29 mouse cellular contexts compared by ENCODE assay signal in the genomic region with DNA sequence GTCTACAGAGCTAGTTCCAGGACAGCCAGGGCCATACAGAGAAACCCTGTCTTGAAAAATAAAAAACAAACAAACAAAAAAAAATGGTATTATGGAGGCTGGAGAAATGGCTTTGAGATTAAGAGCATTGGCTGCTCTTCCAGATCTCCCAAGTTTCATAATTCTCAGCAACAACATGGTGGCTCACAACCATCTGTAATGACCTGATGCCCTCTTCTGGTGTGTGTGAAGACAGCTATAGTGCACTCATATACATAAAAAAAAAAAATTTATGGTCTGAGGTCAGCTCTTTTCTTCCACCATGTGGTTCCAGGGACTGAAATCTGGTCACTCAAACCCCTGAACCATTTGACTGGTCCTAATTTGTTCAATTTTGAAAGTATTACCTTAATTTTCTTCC. TPM values are rescaled to one million over a fixed set of nuclear protein-coding genes. Genes with fewer than 3 reads are reported as not detected.
DNase-seq lines count a peak whose midpoint lies in the region; ATAC-seq and TF ChIP-seq lines count a peak whose summit lies in the region.
"Had no signal": no experiment of that assay in that cellular context is flagged by ENCODE, and none has a peak within 500 bp of the region (broad histone marks: within the 10 kb centered on the region; RNA-seq: fewer than 3 reads in every experiment).

No protein-coding gene starts in this region.

- H3K4me2 ChIP-seq in kidney, postnatal 0 days (ENCODE audit: low read length): no peak overlapping the region
- no peak overlapping the region for H3K4me2 ChIP-seq in midbrain, postnatal 0 days (ENCODE audit: low read depth, low read length, poor library complexity, severe bottlenecking)
- no peak overlapping the region for H3K4me2 ChIP-seq in midbrain, embryonic 15.5 days
- H3K4me2 ChIP-seq: embryonic facial prominence, embryonic 13.5 days; forebrain, embryonic 15.5 days; hindbrain, embryonic 12.5 days; limb, embryonic 12.5 days; liver, embryonic 12.5 days; lung, embryonic 15.5 days; midbrain, embryonic 11.5 days; stomach, embryonic 15.5 days had no signal

- H3K9ac ChIP-seq in kidney, postnatal 0 days (ENCODE audit: low read depth, low read length): no peak overlapping the region
- no peak overlapping the region for H3K9ac ChIP-seq in midbrain, postnatal 0 days (replicated peaks; ENCODE audit: low read length, poor library complexity, severe bottlenecking)
- H3K9ac ChIP-seq in midbrain, embryonic 15.5 days: no peak overlapping the region
- H3K9ac ChIP-seq: embryonic facial prominence, embryonic 13.5 days; forebrain, embryonic 15.5 days; hindbrain, embryonic 12.5 days; limb, embryonic 12.5 days; liver, embryonic 12.5 days; lung, embryonic 15.5 days; stomach, embryonic 15.5 days had no signal

- H3K4me3 ChIP-seq in gastrocnemius, adult 2 months: no peak overlapping the region
- no peak overlapping the region for H3K4me3 ChIP-seq in kidney, postnatal 0 days (replicated peaks; ENCODE audit: low read depth, low read length)
- no peak overlapping the region for H3K4me3 ChIP-seq in midbrain, postnatal 0 days (ENCODE audit: low read depth, low read length)
- H3K4me3 ChIP-seq in midbrain, embryonic 15.5 days: no peak overlapping the region
- H3K4me3 ChIP-seq: embryonic facial prominence, embryonic 13.5 days; forebrain, embryonic 15.5 days; hindbrain, embryonic 12.5 days; limb, embryonic 12.5 days; liver, embryonic 12.5 days; lung, embryonic 15.5 days; stomach, embryonic 15.5 days had no signal

- no peaks in the 10 kb centered on the region for H3K9me3 ChIP-seq in kidney, postnatal 0 days (replicated peaks; ENCODE audit: low read length)
- H3K9me3 ChIP-seq in midbrain, postnatal 0 days (ENCODE audit: low read length): no peaks in the 10 kb centered on the region
- H3K9me3 ChIP-seq in midbrain, embryonic 15.5 days: no peaks in the 10 kb centered on the region
- H3K9me3 ChIP-seq: embryonic facial prominence, embryonic 13.5 days; forebrain, embryonic 15.5 days; hindbrain, embryonic 12.5 days; limb, embryonic 12.5 days; liver, embryonic 12.5 days; lung, embryonic 15.5 days; stomach, embryonic 15.5 days had no signal

- DNase-seq in gastrocnemius, adult 2 months: no peak
- DNase-seq in gastrocnemius, postnatal 4 days (ENCODE audit: low spot score in 2 of 2): no peak
- DNase-seq in kidney, postnatal 0 days (ENCODE audit: low spot score): peak; percentile 14
- no peak for DNase-seq in kidney, postnatal 14 days
- DNase-seq in midbrain, postnatal 0 days (ENCODE audit: low spot score): peak; percentile 11
- peak; percentile 24 for DNase-seq in splenic B cell, adult 2 months (ENCODE audit: low read depth, low spot score)
- DNase-seq in ovary, postnatal 10 days (ENCODE audit: low spot score): no peak
- DNase-seq: adrenal gland, postnatal 10 days; cerebellum, adult 2 months; cerebellum, postnatal 25 days; gastrocnemius, postnatal 25 days; heart, postnatal 14 days; kidney, adult 2 months; kidney, postnatal 10 days; right cerebral cortex, postnatal 4 days; thymus, adult 2 months; thymus, postnatal 4 days had no signal

- no peaks in the 10 kb centered on the region for H3K27me3 ChIP-seq in kidney, postnatal 0 days (ENCODE audit: insufficient read depth, low read length)
- H3K27me3 ChIP-seq in midbrain, postnatal 0 days (ENCODE audit: insufficient read depth, low read length): no peaks in the 10 kb centered on the region
- H3K27me3 ChIP-seq in midbrain, embryonic 15.5 days (replicated peaks): no peaks in the 10 kb centered on the region
- no peaks in the 10 kb centered on the region for H3K27me3 ChIP-seq in splenic B cell, adult 2 months (ENCODE audit: control insufficient read depth, insufficient read depth, low read length, poor library complexity, severe bottlenecking)
- H3K27me3 ChIP-seq: embryonic facial prominence, embryonic 13.5 days; forebrain, embryonic 15.5 days; hindbrain, embryonic 12.5 days; limb, embryonic 12.5 days; liver, embryonic 12.5 days; lung, embryonic 15.5 days; stomach, embryonic 15.5 days had no signal

- no peak for ATAC-seq in kidney, postnatal 0 days (replicated peaks; ENCODE audit: low FRiP score, low read depth)
- ATAC-seq in midbrain, postnatal 0 days (ENCODE audit: low FRiP score): no peak
- ATAC-seq in midbrain, embryonic 15.5 days (replicated peaks): no peak
- ATAC-seq: activated CD4-positive, CD25-positive, alpha-beta regulatory T cell, adult 4 months; forebrain, embryonic 15.5 days; liver, embryonic 12.5 days had no signal

- no peaks in the 10 kb centered on the region for H3K4me1 ChIP-seq in kidney, postnatal 0 days (replicated peaks; ENCODE audit: insufficient read depth, low read length)
- no peaks in the 10 kb centered on the region for H3K4me1 ChIP-seq in midbrain, postnatal 0 days (ENCODE audit: insufficient read depth, low read length)
- H3K4me1 ChIP-seq in midbrain, embryonic 15.5 days: no peaks in the 10 kb centered on the region
- H3K4me1 ChIP-seq: embryonic facial prominence, embryonic 13.5 days; forebrain, embryonic 15.5 days; hindbrain, embryonic 12.5 days; limb, embryonic 12.5 days; liver, embryonic 12.5 days; lung, embryonic 15.5 days; stomach, embryonic 15.5 days had no signal

- peak; percentile 34 for TF ChIP-seq CTCF in gastrocnemius, adult 2 months (IDR thresholded peaks at IDR 0.05)
- TF ChIP-seq CTCF in kidney, postnatal 0 days (IDR thresholded peaks at IDR 0.05; ENCODE audit: low read depth): peak; percentile 50
- TF ChIP-seq CTCF in midbrain, postnatal 0 days (IDR thresholded peaks at IDR 0.05): peak; percentile 23; the same call in 1 of the 2 replicates

- no peak overlapping the region for H3K27ac ChIP-seq in gastrocnemius, adult 2 months
- no peak overlapping the region for H3K27ac ChIP-seq in kidney, postnatal 0 days
- H3K27ac ChIP-seq in midbrain, postnatal 0 days (ENCODE audit: low read depth, low read length): no peak overlapping the region
- H3K27ac ChIP-seq in midbrain, embryonic 15.5 days: no peak overlapping the region
- H3K27ac ChIP-seq: embryonic facial prominence, embryonic 13.5 days; forebrain, embryonic 15.5 days; hindbrain, embryonic 12.5 days; limb, embryonic 12.5 days; liver, embryonic 12.5 days; lung, embryonic 15.5 days; stomach, embryonic 15.5 days had no signal

- H3K36me3 ChIP-seq in kidney, postnatal 0 days (ENCODE audit: insufficient read depth, low read length): peaks cover 29% of the 10 kb centered on the region; the same call in 1 of the 2 replicates
- H3K36me3 ChIP-seq in midbrain, postnatal 0 days (ENCODE audit: insufficient read depth, low read length): no peaks in the 10 kb centered on the region
- H3K36me3 ChIP-seq in midbrain, embryonic 15.5 days (replicated peaks): no peaks in the 10 kb centered on the region
- no peaks in the 10 kb centered on the region for H3K36me3 ChIP-seq in splenic B cell, adult 2 months (ENCODE audit: control insufficient read depth, insufficient read depth, low read length, poor library complexity, severe bottlenecking)

- intact Hi-C loops in gastrocnemius, adult 2 months (cut with DNase I): no loop called here

RNA-seq across cellular contexts. Expression of a gene that starts 16.0 kb away (rescaled TPM):
- not detected for total RNA-seq in gastrocnemius, adult 2 months (2021)
- total RNA-seq in gastrocnemius, postnatal 4 days (2021): under 1 TPM in 1 of 2 experiments, not detected in 1; 0.69 TPM
- 1.1 and 1.6 TPM in 2 replicates for polyA plus RNA-seq in kidney, postnatal 0 days (2015; fragmentation: Nextera tagmentation; extraction: Ambion mirVana)
- total RNA-seq in midbrain, postnatal 0 days (2014; rRNA removed): 3.0 and 5.1 TPM in 2 replicates
- 4.5 and 5.1 TPM in 2 replicates for polyA plus RNA-seq in midbrain, postnatal 0 days (2015; fragmentation: Nextera tagmentation; extraction: Ambion mirVana)
- polyA plus RNA-seq in midbrain, embryonic 15.5 days (2015; fragmentation: Nextera tagmentation; extraction: Ambion mirVana): 1.4 and 2.4 TPM in 2 replicates
- total RNA-seq: gastrocnemius, postnatal 25 days; megakaryocyte progenitor cell, adult 5-6 weeks; monocyte, adult 5-6 weeks had no signal
- polyA plus RNA-seq: liver, embryonic 12.5 days; midbrain, embryonic 11.5 days had no signal

RNA-seq across cellular contexts. Expression of a gene that starts 25.2 kb away (rescaled TPM):
- total RNA-seq in gastrocnemius, adult 2 months (2021): under 1 TPM; 0.11 to 0.18 TPM
- total RNA-seq in gastrocnemius, postnatal 4 days (2021): 10 to 100 TPM; 86.4 to 96.2 TPM
- 70.5 and 85.9 TPM in 2 replicates for polyA plus RNA-seq in kidney, postnatal 0 days (2015; fragmentation: Nextera tagmentation; extraction: Ambion mirVana)
- total RNA-seq in midbrain, postnatal 0 days (2014; rRNA removed): 13.9 and 21.1 TPM in 2 replicates
- 7.4 and 10.0 TPM in 2 replicates for polyA plus RNA-seq in midbrain, postnatal 0 days (2015; fragmentation: Nextera tagmentation; extraction: Ambion mirVana)
- 31.8 and 33.9 TPM in 2 replicates for polyA plus RNA-seq in midbrain, embryonic 15.5 days (2015; fragmentation: Nextera tagmentation; extraction: Ambion mirVana)

RNA-seq across cellular contexts. Expression of a gene that starts 42.3 kb away (rescaled TPM):
- total RNA-seq in gastrocnemius, adult 2 months (2021): 10 to 100 TPM; 30.4 to 36.8 TPM
- 100 to 1,000 TPM; 317 to 355 TPM for total RNA-seq in gastrocnemius, postnatal 4 days (2021)
- 584 and 616 TPM in 2 replicates for polyA plus RNA-seq in kidney, postnatal 0 days (2015; fragmentation: Nextera tagmentation; extraction: Ambion mirVana)
- 78.8 and 96.7 TPM in 2 replicates for total RNA-seq in midbrain, postnatal 0 days (2014; rRNA removed)
- polyA plus RNA-seq in midbrain, postnatal 0 days (2015; fragmentation: Nextera tagmentation; extraction: Ambion mirVana): 92.4 and 104 TPM in 2 replicates
- 136 and 154 TPM in 2 replicates for polyA plus RNA-seq in midbrain, embryonic 15.5 days (2015; fragmentation: Nextera tagmentation; extraction: Ambion mirVana)

Comparison
In these comparisons a context has a peak if more than half of its experiments do, and no peak if none do; other contexts are left out.
1. DNase-seq: peak in kidney, postnatal 0 days (single experiment), midbrain, postnatal 0 days (single experiment) and splenic B cell, adult 2 months (single experiment); none in gastrocnemius, adult 2 months (single experiment), gastrocnemius, postnatal 4 days (0 of 2), kidney, postnatal 14 days (single experiment) and ovary, postnatal 10 days (single experiment).
2. RNA of a gene that starts 25.2 kb away (total RNA-seq): 86.4 to 96.2 TPM in gastrocnemius, postnatal 4 days and 13.9 to 21.1 TPM in midbrain, postnatal 0 days; 0.11 to 0.18 TPM in gastrocnemius, adult 2 months; every median in the first group is over 10 times any median in the second.
3. Peak in every context shown above with its lines, with median percentiles within 50 percentile points of each other: CTCF ChIP-seq.